Mouse (Mus musculus): ENCODE measurements around the gene P2ry2. TPM values are rescaled to one million over a fixed set of nuclear protein-coding genes. Genes with fewer than 3 reads are reported as not detected.

Gene P2ry2
- polyA plus RNA-seq, 1 experiment from 2014 or later, result 1.7 TPM

GRCm38 (mm10) chr7:100968874-100969659 lies 43.6 kb downstream of the P2ry2 start:
- WGBS, result 72% methylated on average over 10 of the region's 10 CpGs
- Histone ChIP-seq H3K4me1 (ENCODE audit: control insufficient read depth, insufficient read depth, low read length) (0 out of 2 replicates have a peak, but pooled peaks cover 7% of the 10 kb centered on the region), H3K27me3 (ENCODE audit: control insufficient read depth, insufficient read depth, low read length) (peaks cover 3% of the 10 kb centered on the region; the same call in 1 of the 2 replicates), H3K9me3 (ENCODE audit: control insufficient read depth, low read depth, low read length) (no peaks in the 10 kb centered on the region), H3K36me3 (ENCODE audit: control insufficient read depth, insufficient read depth, low read length) (no peaks in the 10 kb centered on the region), H3K27ac (ENCODE audit: low read length) (no peak overlapping the region), H3K9ac (replicated peaks; ENCODE audit: low read depth, low read length) (no peak overlapping the region), H3K4me3 (ENCODE audit: low read depth, low read length) (no peak overlapping the region), H3K4me2 (replicated peaks; ENCODE audit: low read depth, low read length) (no peak overlapping the region)
- no peak for ATAC-seq (ENCODE audit: insufficient number of reproducible peaks, insufficient read depth, low FRiP score, low read depth)

GRCm38 (mm10) chr7:100968376-100968775 lies 44.3 kb downstream of the P2ry2 start:
- no peak overlapping the region for H3K4me3 ChIP-seq (ENCODE audit: low read depth, low read length)
- WGBS, result 61% methylated on average over 6 of the region's 6 CpGs
- ATAC-seq (ENCODE audit: insufficient number of reproducible peaks, insufficient read depth, low FRiP score, low read depth), result no peak
- no peak overlapping the region for H3K9ac ChIP-seq (replicated peaks; ENCODE audit: low read depth, low read length)
- 0 out of 2 replicates have a peak, but pooled peaks cover 2% of the 10 kb centered on the region for H3K4me1 ChIP-seq (ENCODE audit: control insufficient read depth, insufficient read depth, low read length)
- no peaks in the 10 kb centered on the region for H3K9me3 ChIP-seq (ENCODE audit: control insufficient read depth, low read depth, low read length)
- H3K36me3 ChIP-seq (ENCODE audit: control insufficient read depth, insufficient read depth, low read length), result no peaks in the 10 kb centered on the region
- H3K27me3 ChIP-seq (ENCODE audit: control insufficient read depth, insufficient read depth, low read length), result no peaks in the 10 kb centered on the region
- no peak overlapping the region for H3K4me2 ChIP-seq (replicated peaks; ENCODE audit: low read depth, low read length)
- no peak overlapping the region for H3K27ac ChIP-seq (ENCODE audit: low read length)

- 75% methylated on average over 9 of the region's 9 CpGs for WGBS
- Histone ChIP-seq H3K27ac (ENCODE audit: low read length) (no peak overlapping the region), H3K27me3 (ENCODE audit: control insufficient read depth, insufficient read depth, low read length) (no peaks in the 10 kb centered on the region), H3K4me3 (ENCODE audit: low read depth, low read length) (no peak overlapping the region), H3K36me3 (ENCODE audit: control insufficient read depth, insufficient read depth, low read length) (no peaks in the 10 kb centered on the region), H3K4me2 (replicated peaks; ENCODE audit: low read depth, low read length) (no peak overlapping the region), H3K9me3 (ENCODE audit: control insufficient read depth, low read depth, low read length) (no peaks in the 10 kb centered on the region), H3K4me1 (ENCODE audit: control insufficient read depth, insufficient read depth, low read length) (0 out of 2 replicates have a peak, but pooled peaks cover 2% of the 10 kb centered on the region), H3K9ac (replicated peaks; ENCODE audit: low read depth, low read length) (no peak overlapping the region)
- ATAC-seq (ENCODE audit: insufficient number of reproducible peaks, insufficient read depth, low FRiP score, low read depth), result no peak
Measured at GRCm38 (mm10) chr7:100967850-100968249, 44.8 kb downstream of the P2ry2 start.

- H3K4me2 ChIP-seq (replicated peaks; ENCODE audit: low read depth, low read length), result no peak overlapping the region
- ATAC-seq (ENCODE audit: insufficient number of reproducible peaks, insufficient read depth, low FRiP score, low read depth), result no peak
- no peak overlapping the region for H3K27ac ChIP-seq (ENCODE audit: low read length)
- H3K9me3 ChIP-seq (ENCODE audit: control insufficient read depth, low read depth, low read length), result no peaks in the 10 kb centered on the region
- H3K4me3 ChIP-seq (ENCODE audit: low read depth, low read length), result no peak overlapping the region
- H3K4me1 ChIP-seq (ENCODE audit: control insufficient read depth, insufficient read depth, low read length), result 0 out of 2 replicates have a peak, but pooled peaks cover 2% of the 10 kb centered on the region
- H3K27me3 ChIP-seq (ENCODE audit: control insufficient read depth, insufficient read depth, low read length), result no peaks in the 10 kb centered on the region
- 87% methylated on average over 7 of the region's 7 CpGs for WGBS
- H3K36me3 ChIP-seq (ENCODE audit: control insufficient read depth, insufficient read depth, low read length), result no peaks in the 10 kb centered on the region
- no peak overlapping the region for H3K9ac ChIP-seq (replicated peaks; ENCODE audit: low read depth, low read length)
Measured at GRCm38 (mm10) chr7:100966014-100966413, 46.7 kb downstream of the P2ry2 start.

GRCm38 (mm10) chr7:100965079-100965478 lies 47.6 kb downstream of the P2ry2 start:
- ATAC-seq (ENCODE audit: insufficient number of reproducible peaks, insufficient read depth, low FRiP score, low read depth), result peak; percentile 25; the same call in 1 of the 2 replicates
- WGBS, result 24% methylated on average over 4 of the region's 4 CpGs
- no peaks in the 10 kb centered on the region for H3K27me3 ChIP-seq (ENCODE audit: control insufficient read depth, insufficient read depth, low read length)
- H3K4me1 ChIP-seq (ENCODE audit: control insufficient read depth, insufficient read depth, low read length), result no peaks in the 10 kb centered on the region
- no peaks in the 10 kb centered on the region for H3K9me3 ChIP-seq (ENCODE audit: control insufficient read depth, low read depth, low read length)
- H3K36me3 ChIP-seq (ENCODE audit: control insufficient read depth, insufficient read depth, low read length), result no peaks in the 10 kb centered on the region
- H3K27ac ChIP-seq (ENCODE audit: low read length), result no peak overlapping the region
- H3K4me2 ChIP-seq (replicated peaks; ENCODE audit: low read depth, low read length), result no peak overlapping the region
- no peak overlapping the region for H3K4me3 ChIP-seq (ENCODE audit: low read depth, low read length)
- H3K9ac ChIP-seq (replicated peaks; ENCODE audit: low read depth, low read length), result no peak overlapping the region

- no peaks in the 10 kb centered on the region for H3K4me1 ChIP-seq (ENCODE audit: control insufficient read depth, insufficient read depth, low read length)
- 77% methylated on average over 6 of the region's 6 CpGs for WGBS
- no peaks in the 10 kb centered on the region for H3K27me3 ChIP-seq (ENCODE audit: control insufficient read depth, insufficient read depth, low read length)
- H3K27ac ChIP-seq (ENCODE audit: low read length), result no peak overlapping the region
- ATAC-seq (ENCODE audit: insufficient number of reproducible peaks, insufficient read depth, low FRiP score, low read depth), result no peak
- H3K4me3 ChIP-seq (ENCODE audit: low read depth, low read length), result no peak overlapping the region
- H3K9ac ChIP-seq (replicated peaks; ENCODE audit: low read depth, low read length), result no peak overlapping the region
- H3K4me2 ChIP-seq (replicated peaks; ENCODE audit: low read depth, low read length), result no peak overlapping the region
- H3K36me3 ChIP-seq (ENCODE audit: control insufficient read depth, insufficient read depth, low read length), result no peaks in the 10 kb centered on the region
- H3K9me3 ChIP-seq (ENCODE audit: control insufficient read depth, low read depth, low read length), result no peaks in the 10 kb centered on the region
Measured at GRCm38 (mm10) chr7:100964242-100964641, 48.4 kb downstream of the P2ry2 start.

- no peak overlapping the region for H3K9ac ChIP-seq (replicated peaks; ENCODE audit: low read depth, low read length)
- ATAC-seq (ENCODE audit: insufficient number of reproducible peaks, insufficient read depth, low FRiP score, low read depth), result no peak
- H3K4me2 ChIP-seq (replicated peaks; ENCODE audit: low read depth, low read length), result no peak overlapping the region
- H3K27me3 ChIP-seq (ENCODE audit: control insufficient read depth, insufficient read depth, low read length), result no peaks in the 10 kb centered on the region
- H3K27ac ChIP-seq (ENCODE audit: low read length), result peak overlapping the region; percentile 52; the same call in 1 of the 2 replicates
- H3K4me1 ChIP-seq (ENCODE audit: control insufficient read depth, insufficient read depth, low read length), result no peaks in the 10 kb centered on the region
- no peaks in the 10 kb centered on the region for H3K9me3 ChIP-seq (ENCODE audit: control insufficient read depth, low read depth, low read length)
- 73% methylated on average over 8 of the region's 8 CpGs for WGBS
- H3K4me3 ChIP-seq (ENCODE audit: low read depth, low read length), result no peak overlapping the region
- no peaks in the 10 kb centered on the region for H3K36me3 ChIP-seq (ENCODE audit: control insufficient read depth, insufficient read depth, low read length)
Measured at GRCm38 (mm10) chr7:100963381-100963780, 49.3 kb downstream of the P2ry2 start.

GRCm38 (mm10) chr7:100961146-100961545 lies 51.5 kb downstream of the P2ry2 start:
- Histone ChIP-seq H3K4me2 (replicated peaks; ENCODE audit: low read depth, low read length) (no peak overlapping the region), H3K4me1 (ENCODE audit: control insufficient read depth, insufficient read depth, low read length) (no peaks in the 10 kb centered on the region), H3K36me3 (ENCODE audit: control insufficient read depth, insufficient read depth, low read length) (no peaks in the 10 kb centered on the region), H3K9ac (replicated peaks; ENCODE audit: low read depth, low read length) (no peak overlapping the region), H3K9me3 (ENCODE audit: control insufficient read depth, low read depth, low read length) (no peaks in the 10 kb centered on the region), H3K27me3 (ENCODE audit: control insufficient read depth, insufficient read depth, low read length) (no peaks in the 10 kb centered on the region), H3K27ac (ENCODE audit: low read length) (no peak overlapping the region), H3K4me3 (ENCODE audit: low read depth, low read length) (no peak overlapping the region)
- 71% methylated on average over 7 of the region's 7 CpGs for WGBS
- ATAC-seq (ENCODE audit: insufficient number of reproducible peaks, insufficient read depth, low FRiP score, low read depth), result no peak
